Mouse (Mus musculus) hindbrain, embryonic 14.5 days (tissue): ENCODE data around the gene Nr1d1. TPM values are rescaled to one million over a fixed set of nuclear protein-coding genes. Genes with fewer than 3 reads are reported as not detected.

ENCODE experiments used
- ATAC-seq: fragments of 200-750 bp; cut with Nextera tagmentation; 2 replicates; pipeline ENCODE4 v1.8.0; 2017; ENCODE audit warnings: moderate number of reproducible peaks, mild to moderate bottlenecking, moderate TSS enrichment, moderate library complexity; ENCODE audit not compliant: low FRiP score
- DNase-seq: peaks from one replicate; pipeline ENCODE4 v3.0.0-alpha.2; 2015; ENCODE audit warnings: low spot score
- H3K27ac ChIP-seq: fragments of 300-500 bp; sonication (generic); 2 replicates; pipeline ENCODE4 v1.5.1; 2014; ENCODE audit warnings: mild to moderate bottlenecking, moderate library complexity
- H3K27me3 ChIP-seq: fragments of 300-500 bp; sonication (generic); 2 replicates; pipeline ENCODE4 v1.6.1; 2014; ENCODE audit warnings: mild to moderate bottlenecking, low read length, mixed read lengths; ENCODE audit not compliant: control insufficient read depth, insufficient read depth
- H3K36me3 ChIP-seq: fragments of 300-500 bp; sonication (generic); replicated peaks from 2 replicates; pipeline ENCODE4 v1.6.1; 2014; ENCODE audit not compliant: control insufficient read depth, insufficient read depth
- H3K4me1 ChIP-seq: fragments of 300-500 bp; sonication (generic); replicated peaks from 2 replicates; pipeline ENCODE4 v1.6.1; 2014; ENCODE audit warnings: antibody characterized with exemption, low read length, mixed read lengths; ENCODE audit not compliant: control insufficient read depth, insufficient read depth
- H3K4me2 ChIP-seq: fragments of 300-500 bp; sonication (generic); replicated peaks from 2 replicates; pipeline ENCODE4 v1.6.1; 2014; ENCODE audit warnings: mild to moderate bottlenecking, moderate library complexity
- H3K4me3 ChIP-seq: fragments of 300-500 bp; sonication (generic); replicated peaks from 2 replicates; pipeline ENCODE4 v1.5.1; 2014; ENCODE audit warnings: mild to moderate bottlenecking, low read length
- H3K9ac ChIP-seq: fragments of 300-500 bp; sonication (generic); 2 replicates; pipeline ENCODE4 v1.6.1; 2014
- H3K9me3 ChIP-seq: fragments of 300-500 bp; sonication (generic); 2 replicates; pipeline ENCODE4 v1.6.1; 2016; ENCODE audit warnings: low read length; ENCODE audit not compliant: control insufficient read depth
- WGBS: fragments of 180-500 bp; shearing (Covaris S2); extraction: QIAGEN DNeasy Blood & Tissue Kit; methylation state at CpG from one replicate; pipeline ENCODE4 v1.1.7; 2014; 5-methylcytosine and 5-hydroxymethylcytosine counted together
- polyA plus RNA-seq: library from polyadenylated mRNA; unstranded; fragments of >200 nt; fragmentation: Nextera tagmentation; extraction: Ambion mirVana; gene quantifications from 2 replicates; pipeline ENCODE4 v1.2.1, GENCODE M21; 2014

The Nr1d1 gene
- polyA plus RNA-seq, 1 experiment from 2014 or later, result 4.1 TPM

DNA sequence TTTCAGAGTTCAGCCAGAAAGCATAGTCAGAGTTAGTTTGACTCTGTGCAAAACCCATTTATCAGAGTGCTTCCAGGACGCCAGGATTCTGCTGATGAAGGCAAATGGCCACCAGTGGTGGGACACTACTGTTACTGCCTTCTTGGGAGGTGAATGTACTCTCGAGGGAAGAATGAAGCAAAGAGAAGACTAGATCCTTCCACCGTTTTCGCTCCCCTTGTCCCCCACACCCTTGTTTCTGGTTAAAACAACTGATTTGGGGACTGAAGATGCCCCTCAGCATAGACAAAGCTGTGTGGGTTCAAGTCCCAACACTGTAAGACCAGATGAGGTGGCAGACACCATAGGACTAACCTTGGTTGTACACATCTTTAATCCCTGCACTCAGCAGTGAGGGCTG lies 9.0 kb upstream of the Nr1d1 start:
- DNase-seq, result no peak
- Histone ChIP-seq H3K9ac (no peak overlapping the region), H3K4me2 (no peak overlapping the region), H3K9me3 (no peaks in the 10 kb centered on the region), H3K27ac (no peak overlapping the region), H3K27me3 (no peaks in the 10 kb centered on the region), H3K4me1 (peaks cover 46% of the 10 kb centered on the region), H3K4me3 (no peak overlapping the region), H3K36me3 (no peaks in the 10 kb centered on the region)
- no peak for ATAC-seq
- 75% methylated on average over 4 of the region's 4 CpGs for WGBS

DNA sequence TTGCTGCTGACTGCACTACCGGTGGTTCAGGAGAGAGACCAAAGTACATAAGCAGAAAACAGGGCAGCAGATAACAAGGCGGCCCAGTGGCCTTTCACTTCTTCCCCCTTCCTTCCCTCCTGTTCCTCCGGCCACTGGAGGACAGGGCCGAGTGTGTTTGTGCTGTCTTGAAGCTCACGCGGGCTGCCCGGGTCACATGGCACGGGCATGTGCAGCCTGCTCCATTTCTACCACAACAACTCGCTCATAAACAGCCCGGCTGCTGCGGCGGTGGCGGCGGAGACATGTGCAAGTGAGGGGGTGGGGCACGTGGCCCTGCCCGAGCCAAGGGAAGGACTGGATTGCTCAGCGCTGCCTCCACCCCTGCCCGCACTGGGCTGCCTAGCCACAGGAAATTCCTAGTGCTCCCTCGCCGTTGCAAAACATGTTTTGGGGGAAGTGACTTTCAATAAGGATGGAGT lies 8.1 kb upstream of the Nr1d1 start:
- Histone ChIP-seq H3K9me3 (no peaks in the 10 kb centered on the region), H3K9ac (peak overlapping the region; percentile 45), H3K4me3 (no peak overlapping the region), H3K27ac (peak overlapping the region; percentile 73), H3K4me1 (peaks cover 46% of the 10 kb centered on the region), H3K4me2 (peak overlapping the region; percentile 44), H3K27me3 (no peaks in the 10 kb centered on the region), H3K36me3 (no peaks in the 10 kb centered on the region)
- DNase-seq, result no peak
- ATAC-seq, result peak; percentile 41
- under 1% methylated on average over 20 of the region's 20 CpGs for WGBS

DNA sequence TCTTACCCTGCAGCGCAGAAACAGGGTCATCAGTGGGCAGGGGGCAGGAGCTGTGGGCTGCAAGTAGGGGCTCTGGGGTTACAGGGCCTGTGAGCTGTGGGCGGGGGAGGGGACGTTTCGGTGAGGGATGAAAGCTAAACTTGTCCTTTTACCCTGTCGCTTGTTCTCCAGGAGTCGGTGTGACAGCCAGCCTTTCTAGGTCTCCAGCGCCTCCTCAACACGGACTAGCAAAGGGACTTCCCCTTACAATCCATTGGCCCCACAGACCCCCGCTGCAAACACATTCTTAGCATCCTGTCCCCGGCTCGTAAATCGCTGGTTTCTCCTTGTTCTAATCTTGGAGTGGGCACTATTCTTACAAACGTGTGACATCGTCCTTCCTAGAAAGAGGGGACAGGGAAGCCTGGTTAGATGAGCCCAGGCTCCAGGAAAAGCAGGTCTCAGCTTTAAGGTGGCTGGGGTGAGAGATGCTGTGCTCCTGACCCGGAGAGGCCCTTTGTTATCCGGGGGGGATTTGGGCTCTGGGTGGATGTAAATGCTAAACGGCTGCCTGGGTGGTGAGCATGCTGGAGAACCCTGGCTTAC lies 7.6 kb upstream of the Nr1d1 start:
- H3K27me3 ChIP-seq, result no peaks in the 10 kb centered on the region
- H3K9me3 ChIP-seq, result no peaks in the 10 kb centered on the region
- H3K4me1 ChIP-seq, result peaks cover 46% of the 10 kb centered on the region
- peak overlapping the region; percentile 44 for H3K4me2 ChIP-seq
- no peaks in the 10 kb centered on the region for H3K36me3 ChIP-seq
- H3K27ac ChIP-seq, result peak overlapping the region; percentile 73
- WGBS, result 3% methylated on average over 17 of the region's 17 CpGs
- peak overlapping the region; percentile 45; the same call in 1 of the 2 replicates for H3K9ac ChIP-seq
- ATAC-seq (no peak), DNase-seq (no peak)
- H3K4me3 ChIP-seq, result no peak overlapping the region

DNA sequence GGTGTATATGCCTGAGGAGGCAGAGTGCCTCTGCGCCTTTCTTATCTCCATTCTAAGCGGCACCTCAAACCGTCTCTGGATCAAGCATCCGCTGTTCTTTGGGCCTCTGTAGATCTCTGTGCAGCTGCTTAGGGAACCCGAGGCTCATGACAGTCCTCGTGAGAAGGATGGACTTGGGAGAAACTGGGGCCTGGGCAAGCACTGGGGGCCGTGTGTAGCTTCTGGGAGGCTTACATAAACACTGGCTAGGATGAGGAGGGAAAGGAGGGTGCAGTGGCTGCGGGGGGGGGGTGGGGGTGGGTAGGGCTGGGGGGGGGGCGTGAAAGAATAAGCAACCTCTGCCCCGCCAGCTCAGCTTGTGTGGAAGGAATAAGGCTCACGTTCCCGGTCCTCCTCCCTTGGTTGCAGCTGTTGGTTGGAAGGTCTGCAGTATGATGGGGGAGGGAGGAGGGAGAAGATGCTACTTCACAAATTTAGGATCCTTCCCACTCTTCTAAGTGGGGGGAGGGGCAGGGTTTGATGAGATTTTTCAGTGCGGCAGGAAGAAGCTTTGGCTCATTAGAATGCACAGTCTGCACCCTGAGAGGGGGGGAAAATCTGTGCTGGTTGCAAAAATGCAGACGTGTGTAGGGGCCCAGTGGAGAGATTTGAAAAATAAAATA lies 6.8 kb upstream of the Nr1d1 start:
- Histone ChIP-seq H3K4me1 (peaks cover 43% of the 10 kb centered on the region), H3K4me2 (no peak overlapping the region), H3K9me3 (no peaks in the 10 kb centered on the region), H3K27ac (peak overlapping the region; percentile 73; the same call in 1 of the 2 replicates), H3K36me3 (no peaks in the 10 kb centered on the region), H3K27me3 (no peaks in the 10 kb centered on the region), H3K4me3 (no peak overlapping the region), H3K9ac (no peak overlapping the region)
- no peak for ATAC-seq
- DNase-seq, result no peak
- 11% methylated on average over 14 of the region's 14 CpGs for WGBS

DNA sequence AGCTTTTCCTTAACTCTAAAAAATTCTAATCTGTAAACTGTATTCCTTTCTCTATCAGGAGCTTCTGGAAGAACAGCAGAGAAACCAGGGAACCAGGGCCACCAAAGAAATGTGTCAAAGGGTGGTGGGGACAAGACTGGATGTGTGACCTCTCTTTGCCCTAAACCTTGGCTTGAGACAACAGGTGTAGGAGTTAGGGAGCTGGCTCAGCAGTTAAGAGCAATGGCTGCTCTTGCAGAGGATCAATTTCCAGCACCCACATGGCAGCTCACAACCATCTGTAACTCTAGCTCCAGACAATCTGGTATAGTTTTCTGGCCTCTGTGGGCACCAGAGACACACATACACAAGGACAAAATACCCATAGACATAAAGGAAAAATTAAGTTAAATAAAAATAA lies 2.8 kb upstream of the Nr1d1 start:
- H3K27me3 ChIP-seq, result no peaks in the 10 kb centered on the region
- H3K9me3 ChIP-seq, result no peaks in the 10 kb centered on the region
- ATAC-seq (no peak), DNase-seq (no peak)
- no peak overlapping the region for H3K4me2 ChIP-seq
- no peaks in the 10 kb centered on the region for H3K36me3 ChIP-seq
- H3K9ac ChIP-seq, result no peak overlapping the region
- no peak overlapping the region for H3K4me3 ChIP-seq
- H3K4me1 ChIP-seq, result peaks cover 51% of the 10 kb centered on the region
- H3K27ac ChIP-seq, result no peak overlapping the region

DNA sequence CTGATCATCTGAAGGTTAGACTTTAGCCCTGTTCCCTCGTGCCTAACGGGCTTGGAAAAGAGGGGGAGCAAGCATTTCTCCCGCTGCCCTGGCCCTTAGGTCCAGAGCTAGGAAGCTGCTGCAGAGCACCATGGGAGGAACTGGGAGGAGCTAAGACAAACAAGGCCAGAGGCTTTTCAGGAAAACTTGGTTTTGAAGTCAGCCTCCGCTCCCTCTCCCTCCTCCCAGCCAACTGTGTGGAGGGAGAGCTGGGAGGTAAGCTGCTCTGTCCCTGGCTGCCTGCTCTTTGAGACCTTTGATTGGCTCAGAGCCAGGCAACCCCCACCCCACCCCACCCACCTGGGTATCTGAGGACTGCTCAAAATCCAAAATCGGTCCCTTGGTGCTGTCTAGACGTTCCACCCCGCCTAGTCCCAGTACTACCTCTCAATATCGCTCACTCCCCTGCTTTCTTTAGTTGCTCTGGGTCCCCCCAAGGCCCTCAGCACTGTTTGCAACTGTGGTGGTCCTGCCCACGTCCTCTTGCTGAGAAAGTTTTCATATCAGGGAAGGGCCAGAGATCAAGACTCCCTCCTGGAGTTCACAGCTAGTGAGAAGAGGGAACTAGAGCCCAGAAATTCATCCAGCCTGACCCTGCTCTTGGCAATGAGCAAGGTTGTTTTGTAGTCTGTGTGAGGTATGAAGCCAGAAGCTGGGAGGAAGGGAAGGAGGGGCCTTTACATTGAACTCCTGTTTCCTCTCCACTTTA lies 1.9 kb upstream of the Nr1d1 start:
- Histone ChIP-seq H3K9ac (no peak overlapping the region; the same call in 1 of the 2 replicates), H3K27ac (peak overlapping the region; percentile 33), H3K4me3 (no peak overlapping the region), H3K4me1 (peaks cover 42% of the 10 kb centered on the region), H3K9me3 (no peaks in the 10 kb centered on the region), H3K36me3 (no peaks in the 10 kb centered on the region), H3K4me2 (peak overlapping the region; percentile 13; the same call in 1 of the 2 replicates), H3K27me3 (no peaks in the 10 kb centered on the region)
- ATAC-seq (no peak), DNase-seq (no peak)
- WGBS, result 13% methylated on average over 9 of the region's 9 CpGs

DNA sequence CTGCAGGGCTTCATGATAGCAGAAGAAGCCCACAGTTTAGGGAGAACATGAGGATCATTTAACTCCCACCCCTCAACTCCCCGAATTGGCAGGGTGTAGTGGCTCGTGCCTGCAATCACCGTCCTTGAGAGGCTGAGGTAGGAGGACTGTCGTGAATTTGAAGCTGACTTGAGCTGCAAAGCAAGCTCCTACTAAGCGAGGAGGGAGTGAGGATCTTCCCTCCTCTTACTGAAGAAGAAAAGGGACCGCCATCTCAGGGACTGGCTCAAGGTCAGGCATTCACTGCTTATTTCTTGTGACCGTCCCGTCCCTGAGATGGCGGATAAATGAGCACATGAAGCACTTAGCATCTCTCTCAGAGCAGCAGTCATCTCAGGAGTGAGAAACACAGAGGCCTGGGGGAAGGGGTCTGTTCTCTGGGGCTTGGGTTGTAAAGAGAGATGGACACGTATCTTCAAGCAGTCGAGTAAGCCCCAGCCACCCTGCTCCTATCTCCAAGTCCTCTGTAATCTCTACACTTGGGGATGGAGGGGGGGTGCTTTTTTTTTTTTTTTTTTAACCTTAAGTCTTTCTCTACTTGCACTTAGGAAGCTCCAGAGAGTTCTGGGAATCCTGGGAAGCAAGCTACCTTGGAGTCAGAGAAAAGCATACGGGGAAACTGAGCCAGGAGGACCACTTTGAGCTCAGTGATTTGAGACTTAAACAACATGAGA lies 1.1 kb upstream of the Nr1d1 start:
- H3K9ac ChIP-seq, result no peak overlapping the region; the same call in 1 of the 2 replicates
- peak overlapping the region; percentile 88 for H3K4me2 ChIP-seq
- no peaks in the 10 kb centered on the region for H3K27me3 ChIP-seq
- 54% methylated on average over 12 of the region's 12 CpGs for WGBS
- DNase-seq, result no peak
- peaks cover 2% of the 10 kb centered on the region for H3K36me3 ChIP-seq
- peak overlapping the region; percentile 63 for H3K27ac ChIP-seq
- H3K9me3 ChIP-seq, result no peaks in the 10 kb centered on the region
- no peak for ATAC-seq
- peaks cover 36% of the 10 kb centered on the region for H3K4me1 ChIP-seq
- no peak overlapping the region for H3K4me3 ChIP-seq

DNA sequence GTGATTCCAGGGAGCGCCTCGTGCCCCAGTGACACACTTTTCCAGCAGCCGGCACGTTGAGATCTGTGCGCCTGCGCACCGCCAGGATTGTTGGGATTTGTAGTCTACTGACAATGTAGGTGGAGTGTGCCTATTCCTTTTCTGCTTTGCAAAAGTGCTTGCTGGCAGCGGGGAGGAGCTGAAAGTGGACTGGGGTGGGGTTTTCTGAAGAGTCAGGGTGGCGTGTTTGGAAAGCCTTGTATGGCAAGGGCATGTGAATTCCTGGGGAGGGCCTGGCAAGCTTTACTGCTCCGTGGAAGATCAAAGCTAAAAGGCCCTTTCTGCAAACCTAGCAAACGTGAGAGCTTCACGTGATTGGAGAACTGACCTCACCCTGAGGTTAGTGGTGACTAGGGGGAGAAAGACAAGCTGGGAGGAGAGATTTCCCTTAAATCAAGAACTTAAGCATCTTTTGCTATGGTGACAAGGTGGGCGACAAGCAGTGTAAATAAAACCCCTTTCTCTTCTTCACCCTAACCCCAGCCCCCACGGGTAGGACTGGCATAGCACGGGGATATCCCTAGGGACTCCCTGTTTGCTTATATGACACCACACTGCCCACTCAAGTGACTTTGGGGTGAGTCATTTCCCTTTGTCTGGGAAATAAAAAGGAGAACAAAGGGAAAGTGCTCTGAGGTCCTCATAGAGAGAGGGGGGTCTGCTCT lies 367 bp upstream of the Nr1d1 start:
- ATAC-seq (peak; percentile 88), DNase-seq (peak; percentile 95)
- Histone ChIP-seq H3K4me3 (peak overlapping the region; percentile 39), H3K9ac (peak overlapping the region; percentile 41), H3K27ac (peak overlapping the region; percentile 63), H3K27me3 (no peaks in the 10 kb centered on the region), H3K4me2 (peak overlapping the region; percentile 88), H3K4me1 (peaks cover 36% of the 10 kb centered on the region), H3K9me3 (no peaks in the 10 kb centered on the region), H3K36me3 (peaks cover 9% of the 10 kb centered on the region)
- WGBS, result 7% methylated on average over 15 of the region's 15 CpGs
